Mouse (Mus musculus) fibroblast of lung, adult 2 months (primary cell): ENCODE measurements around the gene Gm47955.
"Not testable (repeated sequence)": the region's sequence is repeated elsewhere in the genome, so short reads cannot be mapped to it uniquely, and the experiment has no call there.

Source experiments
- DNase-seq: peaks from one replicate; pipeline ENCODE4 v3.0.0-alpha.2; 2011; ENCODE audit warnings: low read depth

Gm47955 gene

DNA sequence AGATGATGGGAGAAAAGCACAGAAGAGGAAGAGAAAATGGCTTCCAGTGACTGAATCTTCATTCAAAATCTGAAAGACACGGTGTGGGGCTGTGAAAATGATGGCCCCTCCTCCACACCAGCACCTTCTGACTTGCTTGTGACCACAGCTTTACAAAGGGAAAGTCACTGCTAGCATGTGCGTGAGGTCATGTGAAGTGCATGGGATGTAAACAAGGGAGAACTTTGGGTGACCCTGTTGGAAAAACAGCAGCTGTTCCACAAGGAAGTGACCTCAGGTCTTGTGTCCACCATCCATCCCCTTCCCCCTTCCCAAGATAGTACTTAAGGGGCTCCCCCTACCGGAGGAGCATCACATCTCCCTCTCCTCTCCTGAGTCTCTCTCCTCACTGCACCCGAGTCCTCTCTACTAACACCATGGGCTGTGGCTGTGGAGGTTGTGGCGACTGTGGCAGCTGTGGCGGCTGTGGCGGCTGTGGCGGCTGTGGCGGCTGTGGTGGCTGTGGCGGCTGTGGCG lies at the start of gene Gm47955:
Gene Gm47955 (plus strand): TSS at position 417 of the 516 bp plus-strand sequence.
- no peak for DNase-seq

GRCm38 (mm10) chr1:82913025-82913424 lies 47.1 kb upstream of the Gm47955 start, which contains the start of gene A030005L19Rik:
TSS of gene A030005L19Rik (plus strand) at chr1:82913325.
- DNase-seq = no peak

DNA sequence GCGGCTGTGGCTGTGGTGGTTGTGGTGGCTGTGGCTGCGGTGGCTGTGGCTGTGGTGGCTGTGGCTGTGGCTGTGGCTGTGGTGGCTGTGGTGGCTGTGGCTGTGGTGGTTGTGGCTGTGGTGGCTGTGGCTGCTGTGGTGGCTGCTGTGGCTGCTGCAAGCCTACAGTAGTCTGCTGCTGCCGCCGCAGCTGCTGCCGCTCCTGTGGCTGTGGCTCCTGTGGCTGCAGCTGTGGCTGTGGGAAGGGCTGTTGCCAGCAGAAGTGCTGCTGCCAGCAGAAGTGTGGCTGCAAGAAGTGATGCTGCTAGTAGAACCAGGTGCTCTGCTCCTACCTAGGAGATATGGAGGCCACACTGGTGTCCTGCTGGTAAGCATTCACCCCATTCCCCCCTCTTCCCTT lies 46.7 kb upstream of the Gm47955 start:
- not testable (repeated sequence) for DNase-seq

DNA sequence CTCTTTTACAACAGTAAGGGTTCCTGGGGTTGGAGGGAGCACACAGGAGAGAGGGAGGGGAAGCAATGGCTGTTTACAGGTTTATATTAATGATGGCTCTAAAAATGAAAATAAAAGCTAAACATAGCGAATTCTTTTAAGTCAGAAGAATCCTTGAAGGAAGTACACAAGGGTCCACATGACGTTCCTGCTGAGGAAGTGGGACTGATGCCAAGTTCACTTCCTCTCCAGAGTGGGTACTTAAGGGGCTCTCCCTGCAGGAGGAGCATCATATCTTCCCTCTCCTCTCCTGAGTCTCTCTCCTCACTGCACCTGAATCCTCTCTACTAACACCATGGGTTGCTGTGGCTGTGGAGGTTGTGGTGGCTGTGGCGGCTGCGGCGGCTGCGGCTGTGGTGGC lies 35.4 kb upstream of the Gm47955 start, which contains the start of gene A030014E15Rik:
Gene A030014E15Rik (plus strand): TSS at position 268 of the 400 bp plus-strand sequence.
- no peak for DNase-seq

GRCm38 (mm10) chr1:82930558-82930957 lies 29.5 kb upstream of the Gm47955 start:
- DNase-seq = not testable (repeated sequence)

- not testable (repeated sequence) for DNase-seq
Measured at GRCm38 (mm10) chr1:82931326-82931725, 28.8 kb upstream of the Gm47955 start, which contains the start of gene Gm6217. TSS of gene Gm6217 (minus strand) at chr1:82931399.

DNA sequence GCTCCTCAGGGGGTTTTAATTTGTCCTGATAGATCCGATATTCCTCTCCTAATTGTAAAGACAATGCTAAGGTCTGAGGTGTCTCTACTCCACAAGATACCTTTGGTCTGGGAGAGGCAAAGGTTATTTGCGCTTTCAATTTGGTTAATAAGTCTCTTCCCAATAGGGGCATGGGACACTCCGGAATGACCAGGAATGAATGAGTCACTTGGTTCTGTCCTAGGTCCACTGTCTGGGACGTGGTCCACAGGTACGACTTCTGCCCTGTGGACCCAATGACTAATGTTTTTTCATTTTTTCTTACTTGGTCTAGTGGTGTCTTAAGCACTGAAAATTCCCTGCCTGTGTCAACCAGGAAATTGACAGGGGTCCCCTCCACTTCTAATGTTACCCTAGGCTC lies 21.4 kb upstream of the Gm47955 start:
- DNase-seq = no peak

DNA sequence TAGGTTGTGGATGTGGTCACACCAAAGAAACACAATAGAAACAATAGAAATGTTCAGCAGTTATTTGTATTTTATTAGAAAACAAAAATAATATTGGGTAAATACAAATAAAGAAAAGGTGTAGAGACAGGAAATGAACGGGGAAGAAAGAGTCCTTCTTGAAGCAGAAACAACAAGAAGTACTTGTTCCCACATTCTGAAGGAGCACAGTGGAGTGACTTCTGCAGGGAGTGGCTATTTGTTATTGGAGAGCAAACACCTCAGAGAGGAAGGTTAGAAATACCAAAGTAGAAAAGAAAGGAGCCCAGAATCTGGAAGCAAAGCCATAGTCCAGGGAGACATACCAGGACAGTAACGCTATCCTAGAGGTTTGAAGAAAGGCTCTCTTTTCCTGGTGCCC lies 17.6 kb upstream of the Gm47955 start:
- DNase-seq = not testable (repeated sequence)

- DNase-seq = not testable (repeated sequence)
Measured at GRCm38 (mm10) chr1:82943295-82943694, 16.8 kb upstream of the Gm47955 start, which contains the start of gene A030003K21Rik. TSS of gene A030003K21Rik (minus strand) at chr1:82943388.

- not testable (repeated sequence) for DNase-seq
Measured at GRCm38 (mm10) chr1:82946029-82946428, 14.1 kb upstream of the Gm47955 start.

DNA sequence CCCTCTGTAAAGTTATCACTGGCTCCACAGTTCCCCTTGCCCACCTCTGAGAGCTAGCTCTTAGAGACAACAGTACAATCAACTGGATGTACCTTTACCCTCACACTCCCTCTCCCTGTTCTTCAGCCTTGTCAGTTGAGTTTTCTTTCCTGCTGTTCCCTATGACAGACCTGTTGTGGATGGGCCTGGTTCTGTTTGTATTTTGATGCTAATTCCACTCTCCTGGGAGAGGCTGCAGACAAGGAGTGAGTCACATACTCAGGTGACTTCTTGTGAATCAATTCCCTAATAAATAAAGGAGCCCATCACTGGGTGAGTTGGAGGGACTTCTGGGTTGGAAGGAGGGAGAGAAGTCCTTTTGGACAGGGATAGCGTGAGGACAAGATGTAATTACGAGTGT lies 11.5 kb upstream of the Gm47955 start:
- no peak for DNase-seq

DNA sequence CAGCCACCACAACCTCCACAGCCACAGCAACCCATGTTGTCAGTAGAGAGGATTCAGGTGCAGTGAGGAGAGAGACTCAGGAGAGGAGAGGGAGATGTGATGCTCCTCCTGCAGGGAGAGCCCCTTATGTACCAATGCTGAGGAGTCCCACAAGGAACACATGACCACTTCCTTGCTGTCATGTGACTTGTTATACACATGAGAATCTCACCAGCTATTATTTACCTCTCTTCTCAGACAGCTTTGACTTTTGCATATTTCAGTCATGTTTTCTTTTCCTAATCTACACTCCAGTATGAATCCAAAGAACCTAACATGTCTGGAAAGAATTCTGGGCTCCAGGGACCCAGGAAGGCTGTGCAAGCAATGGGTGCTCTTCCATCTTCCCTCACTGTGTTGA lies 4.2 kb upstream of the Gm47955 start, which contains the start of gene Gm7544:
Gene Gm7544 (minus strand): TSS at position 101 of the 400 bp plus-strand sequence.
- DNase-seq = not testable (repeated sequence)

- no peak for DNase-seq
Measured at GRCm38 (mm10) chr1:82966413-82966812, 6.3 kb downstream of the Gm47955 start.

DNA sequence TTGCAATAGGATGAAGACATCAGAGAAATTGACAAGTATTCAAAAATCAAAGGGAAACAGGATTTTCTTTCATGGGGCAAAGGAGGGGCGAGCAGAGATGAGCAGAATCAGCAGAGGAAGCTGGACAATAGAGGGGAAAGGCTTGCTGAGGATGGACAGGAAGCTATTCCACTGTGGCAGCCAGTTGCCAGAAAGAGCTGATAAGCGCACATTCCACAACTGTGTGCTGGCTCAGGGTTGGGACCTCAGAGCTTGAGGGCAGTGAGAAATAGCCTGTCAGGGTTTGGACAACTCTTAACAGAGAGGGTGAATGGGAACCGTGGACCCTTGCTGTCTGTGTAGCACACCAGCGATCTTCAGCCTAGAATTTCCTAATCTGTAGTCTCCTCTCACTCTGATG lies 12.0 kb downstream of the Gm47955 start:
- no peak for DNase-seq

DNA sequence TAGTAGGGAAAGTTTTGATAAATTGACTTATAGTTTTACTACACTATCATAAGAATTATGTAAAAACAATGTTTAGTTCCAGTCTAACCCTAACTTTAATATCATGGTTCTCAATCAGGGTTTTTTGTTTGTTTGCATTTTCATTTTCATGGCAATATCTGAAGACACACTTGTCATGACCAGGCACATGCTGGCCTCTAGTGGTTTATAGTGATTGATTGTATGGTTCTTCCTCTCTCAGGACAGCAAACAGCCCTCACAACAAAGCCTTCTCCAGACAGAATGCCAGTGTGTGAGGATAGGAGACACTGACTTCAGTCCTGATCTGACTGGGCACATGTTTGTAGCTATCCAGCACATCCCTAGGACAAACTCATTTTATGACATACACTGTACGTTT lies 13.2 kb downstream of the Gm47955 start:
- DNase-seq = no peak

- no peak for DNase-seq
Measured at GRCm38 (mm10) chr1:82973901-82974300, 13.8 kb downstream of the Gm47955 start.

GRCm38 (mm10) chr1:82974342-82974741 lies 14.3 kb downstream of the Gm47955 start:
- no peak for DNase-seq

GRCm38 (mm10) chr1:82975750-82976149 lies 15.7 kb downstream of the Gm47955 start:
- DNase-seq = no peak

DNA sequence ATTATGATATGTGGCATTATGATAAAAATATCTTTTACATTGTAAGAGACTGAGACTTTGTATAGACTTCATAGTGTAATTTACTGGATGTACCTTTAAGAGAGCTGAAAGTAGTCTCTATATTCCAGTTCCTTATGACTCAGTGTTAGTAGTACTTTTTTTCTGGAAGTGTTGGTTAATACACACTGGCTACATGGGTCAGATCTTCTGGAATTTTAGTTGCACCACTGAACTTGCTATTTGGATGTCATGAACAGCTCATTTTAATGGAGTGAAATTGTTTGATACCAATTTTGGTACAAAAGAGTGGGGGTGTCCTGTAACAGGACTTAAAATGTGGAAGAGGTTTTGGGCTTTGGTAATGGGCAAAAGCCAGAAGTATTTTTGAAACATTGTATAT lies 17.8 kb downstream of the Gm47955 start:
- no peak for DNase-seq

DNA sequence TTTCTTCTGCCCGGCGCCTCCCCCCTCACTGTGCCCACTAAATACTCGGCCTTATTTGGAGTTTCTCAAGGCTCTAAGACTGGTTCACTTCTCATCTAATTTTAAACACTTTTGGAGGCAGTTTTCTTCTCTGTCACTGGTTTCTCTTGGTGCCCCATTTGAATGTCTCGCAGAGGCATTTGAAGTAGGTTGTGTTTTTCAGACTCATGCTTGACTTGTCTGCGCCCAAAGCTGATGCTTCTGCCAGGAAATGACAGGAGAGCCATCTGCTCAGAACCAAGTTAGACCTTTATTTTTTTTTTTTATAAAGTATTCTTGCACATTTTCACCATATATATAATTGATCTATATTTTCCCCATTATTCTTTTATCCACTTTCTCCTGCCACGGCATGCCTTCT lies 26.7 kb downstream of the Gm47955 start:
- no peak for DNase-seq

- DNase-seq = peak; percentile 62
Measured at GRCm38 (mm10) chr1:82987530-82988198, 27.6 kb downstream of the Gm47955 start.

GRCm38 (mm10) chr1:82991062-82991461 lies 31.0 kb downstream of the Gm47955 start:
- DNase-seq = no peak

DNA sequence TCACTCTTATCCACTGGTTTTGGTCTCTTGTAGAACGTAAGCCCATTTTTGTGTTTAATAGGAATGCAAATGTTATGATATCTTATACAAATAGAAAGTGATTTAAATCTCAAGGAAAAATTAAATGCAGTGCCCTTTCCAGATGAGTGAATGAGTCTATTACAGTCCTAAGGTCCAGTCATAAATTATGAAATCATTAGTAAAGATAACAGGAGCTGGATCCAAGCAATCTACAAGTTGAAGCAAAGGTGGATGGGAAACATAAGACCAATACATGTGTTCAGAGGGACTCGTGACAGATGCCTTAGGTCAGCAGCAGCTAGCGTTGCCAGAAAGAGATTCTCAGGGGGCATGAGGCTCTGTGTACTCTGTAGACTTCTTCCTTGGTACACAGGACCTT lies 31.5 kb downstream of the Gm47955 start:
- DNase-seq = no peak

DNA sequence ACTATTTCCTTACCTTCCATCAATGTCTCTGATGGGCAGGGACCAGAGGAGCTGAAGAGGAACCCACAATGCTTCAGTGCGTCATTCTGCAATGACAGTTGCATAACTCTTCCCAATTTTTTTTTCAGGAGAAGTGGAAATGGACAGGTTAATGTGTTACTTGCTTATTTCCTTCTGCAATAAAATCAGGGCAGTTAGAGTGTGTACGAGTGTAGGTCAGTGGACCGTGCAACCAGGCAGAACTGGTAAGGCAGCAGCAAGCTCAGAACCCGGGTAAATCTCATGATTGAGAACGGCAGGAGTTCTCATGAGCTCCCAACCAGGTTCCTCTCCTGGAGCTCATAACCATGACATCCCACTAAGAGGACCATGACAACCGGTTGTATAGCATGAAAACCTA lies 32.0 kb downstream of the Gm47955 start:
- DNase-seq = no peak
